Mouse (Mus musculus): Measurements from ENCODE around the gene Ndufs3. TPM values are rescaled to one million over a fixed set of nuclear protein-coding genes. Genes with fewer than 3 reads are reported as not detected.
"Not testable (repeated sequence)": the region's sequence is repeated elsewhere in the genome, so short reads cannot be mapped to it uniquely, and the experiment has no call there.

Ndufs3 gene
- polyA plus RNA-seq, 1 experiment: 84.0 TPM

DNA sequence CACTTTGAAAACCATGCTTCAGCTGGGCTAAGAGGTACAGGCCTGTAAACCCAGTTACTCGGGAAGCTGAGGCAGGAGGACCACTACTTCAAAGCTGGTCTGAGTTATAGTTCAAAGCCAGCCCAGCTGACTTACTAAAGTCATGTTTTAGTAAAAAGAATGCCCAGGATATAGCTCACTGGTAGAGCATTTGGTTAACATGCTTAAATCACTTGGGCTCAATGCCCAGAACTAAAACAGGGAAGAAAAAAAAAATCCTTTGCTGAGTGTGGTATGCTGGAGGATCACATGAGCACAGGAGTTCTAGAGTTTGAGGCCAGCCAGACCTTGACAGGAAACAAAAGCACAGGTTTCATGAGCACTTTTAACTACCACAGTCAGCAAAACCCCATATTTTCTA lies 7.0 kb upstream of the Ndufs3 start:
- TF ChIP-seq POLR2A (IDR thresholded peaks at IDR 0.05; ENCODE audit: borderline replicate concordance, low read depth, low read length): no peak
- no peak for TF ChIP-seq CTCF (IDR thresholded peaks at IDR 0.05; ENCODE audit: low read depth, low read length)
- Histone ChIP-seq H3K4me1 (ENCODE audit: control insufficient read depth, insufficient read depth, low read length) (peaks cover 20% of the 10 kb centered on the region), H3K27ac (ENCODE audit: insufficient read depth, low read depth, low read length) (no peak overlapping the region), H3K4me3 (ENCODE audit: insufficient read depth, low read length) (no peak overlapping the region)

DNA sequence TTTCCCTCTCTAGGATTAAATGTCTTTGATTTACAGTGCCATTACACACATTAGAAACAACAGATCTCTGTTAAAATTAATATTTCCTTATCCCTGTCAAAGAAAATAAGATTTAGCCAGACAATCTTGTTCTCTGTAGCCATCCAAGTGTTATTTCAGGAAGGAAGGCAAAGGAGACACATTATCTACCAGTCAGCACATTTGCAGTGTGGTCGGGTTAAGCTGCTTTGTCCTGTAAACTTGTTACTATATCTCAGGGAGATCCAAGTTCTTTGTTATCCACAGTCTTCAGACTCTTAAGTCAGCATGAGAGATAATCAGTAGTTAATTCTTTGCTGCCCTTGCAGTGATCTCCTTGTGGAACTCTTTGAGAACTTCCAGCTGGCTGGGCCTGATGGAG lies 6.2 kb upstream of the Ndufs3 start:
- peaks cover 14% of the 10 kb centered on the region for H3K4me1 ChIP-seq (ENCODE audit: control insufficient read depth, insufficient read depth, low read length)
- TF ChIP-seq CTCF (IDR thresholded peaks at IDR 0.05; ENCODE audit: low read depth, low read length) (no peak), POLR2A (IDR thresholded peaks at IDR 0.05; ENCODE audit: borderline replicate concordance, low read depth, low read length) (no peak)
- H3K4me3 ChIP-seq (ENCODE audit: insufficient read depth, low read length): no peak overlapping the region
- H3K27ac ChIP-seq (ENCODE audit: insufficient read depth, low read depth, low read length): no peak overlapping the region

DNA sequence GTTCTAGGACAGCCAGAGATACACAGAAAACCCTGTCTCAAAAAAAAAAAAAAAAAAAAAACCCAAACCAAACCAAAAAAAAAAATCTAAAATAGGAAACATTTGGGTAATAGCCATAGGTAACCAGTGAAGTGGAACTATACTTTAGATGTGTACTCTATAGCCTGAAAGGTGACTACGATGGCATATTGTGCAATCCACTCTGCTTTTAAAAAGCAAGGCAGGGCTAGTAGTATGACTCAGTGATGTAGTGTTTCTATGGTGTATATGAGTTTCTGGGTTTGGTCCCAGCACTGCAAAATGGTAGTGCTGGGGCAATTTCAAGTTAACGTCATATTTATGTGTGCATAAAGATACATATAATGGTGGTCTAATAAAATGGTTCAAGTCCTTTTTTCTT lies 2.1 kb upstream of the Ndufs3 start:
- Histone ChIP-seq H3K27ac (ENCODE audit: insufficient read depth, low read depth, low read length) (no peak overlapping the region), H3K4me3 (ENCODE audit: insufficient read depth, low read length) (no peak overlapping the region), H3K4me1 (ENCODE audit: control insufficient read depth, insufficient read depth, low read length) (peaks cover 19% of the 10 kb centered on the region)
- TF ChIP-seq POLR2A (IDR thresholded peaks at IDR 0.05; ENCODE audit: borderline replicate concordance, low read depth, low read length): no peak
- no peak for TF ChIP-seq CTCF (IDR thresholded peaks at IDR 0.05; ENCODE audit: low read depth, low read length)

DNA sequence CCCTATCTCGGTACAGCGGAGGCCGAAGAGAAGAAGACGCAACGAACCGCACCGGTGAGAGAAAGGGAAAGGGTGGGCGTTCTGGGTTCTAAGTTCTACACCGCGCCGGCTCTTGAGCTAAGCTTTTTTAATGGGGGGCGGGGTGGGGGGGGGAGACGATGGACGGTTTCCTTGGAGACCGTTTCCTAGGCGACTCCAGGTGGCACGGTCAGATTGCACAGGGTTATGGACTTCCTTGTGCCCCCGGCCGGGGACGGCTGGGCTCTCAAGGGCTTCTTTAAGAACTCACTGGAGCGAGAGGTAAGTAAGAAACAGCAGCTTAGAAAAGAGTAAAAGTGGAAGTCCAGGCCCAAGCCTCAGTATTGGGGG lies 213 bp upstream of the Ndufs3 start:
- H3K4me1 ChIP-seq (ENCODE audit: control insufficient read depth, insufficient read depth, low read length): peaks cover 12% of the 10 kb centered on the region; the same call in 1 of the 2 replicates
- H3K27ac ChIP-seq (ENCODE audit: insufficient read depth, low read depth, low read length): peak overlapping the region; percentile 49
- TF ChIP-seq POLR2A (IDR thresholded peaks at IDR 0.05; ENCODE audit: borderline replicate concordance, low read depth, low read length) (no peak), CTCF (IDR thresholded peaks at IDR 0.05; ENCODE audit: low read depth, low read length) (no peak)
- peak overlapping the region; percentile 81 for H3K4me3 ChIP-seq (ENCODE audit: insufficient read depth, low read length)

DNA sequence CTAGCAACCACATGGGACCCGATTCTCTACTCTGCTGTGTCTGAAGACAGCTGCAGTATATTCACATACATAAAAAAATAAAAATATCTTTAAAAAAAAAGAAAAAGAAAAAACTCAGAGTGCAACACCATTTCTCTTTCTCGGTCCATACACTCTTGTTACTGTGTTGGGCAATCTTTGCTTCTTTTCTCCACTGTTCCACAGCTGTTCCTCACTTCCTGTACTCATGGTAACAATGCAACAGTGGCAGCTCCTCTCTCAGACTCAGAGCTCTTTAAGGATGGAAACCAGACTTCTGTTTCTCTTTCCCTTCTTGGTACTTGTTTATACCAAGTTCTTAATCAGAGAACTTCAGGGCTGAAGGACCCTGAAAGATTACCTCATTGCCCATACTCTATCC lies 1.2 kb downstream of the Ndufs3 start:
- no peak for TF ChIP-seq CTCF (IDR thresholded peaks at IDR 0.05; ENCODE audit: low read depth, low read length)
- peaks cover 12% of the 10 kb centered on the region; the same call in 1 of the 2 replicates for H3K4me1 ChIP-seq (ENCODE audit: control insufficient read depth, insufficient read depth, low read length)
- peak overlapping the region; percentile 81 for H3K4me3 ChIP-seq (ENCODE audit: insufficient read depth, low read length)
- peak overlapping the region; percentile 78; the same call in 1 of the 2 replicates for H3K27ac ChIP-seq (ENCODE audit: insufficient read depth, low read depth, low read length)

DNA sequence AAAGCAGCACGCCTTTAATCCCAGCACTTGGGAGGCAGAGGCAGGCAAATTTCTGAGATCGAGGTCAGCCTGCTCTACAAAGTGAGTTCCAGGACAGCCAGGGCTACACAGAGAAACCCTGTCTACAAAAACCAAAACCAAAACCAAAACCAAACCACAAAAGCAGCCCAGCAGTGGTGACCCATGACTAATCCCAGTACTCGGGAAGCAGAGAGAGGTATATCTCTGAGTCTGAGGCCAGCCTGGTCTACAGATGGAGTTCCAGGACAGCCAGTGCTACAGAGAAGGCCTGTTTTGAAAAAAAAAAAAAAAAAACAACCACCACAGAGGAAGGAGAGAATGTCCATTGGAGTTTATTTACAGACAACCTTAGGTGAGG lies 10.3 kb downstream of the Ndufs3 start:
- not testable (repeated sequence) for H3K4me1 ChIP-seq (ENCODE audit: control insufficient read depth, insufficient read depth, low read length); H3K4me3 ChIP-seq (ENCODE audit: insufficient read depth, low read length); H3K27ac ChIP-seq (ENCODE audit: insufficient read depth, low read depth, low read length)

DNA sequence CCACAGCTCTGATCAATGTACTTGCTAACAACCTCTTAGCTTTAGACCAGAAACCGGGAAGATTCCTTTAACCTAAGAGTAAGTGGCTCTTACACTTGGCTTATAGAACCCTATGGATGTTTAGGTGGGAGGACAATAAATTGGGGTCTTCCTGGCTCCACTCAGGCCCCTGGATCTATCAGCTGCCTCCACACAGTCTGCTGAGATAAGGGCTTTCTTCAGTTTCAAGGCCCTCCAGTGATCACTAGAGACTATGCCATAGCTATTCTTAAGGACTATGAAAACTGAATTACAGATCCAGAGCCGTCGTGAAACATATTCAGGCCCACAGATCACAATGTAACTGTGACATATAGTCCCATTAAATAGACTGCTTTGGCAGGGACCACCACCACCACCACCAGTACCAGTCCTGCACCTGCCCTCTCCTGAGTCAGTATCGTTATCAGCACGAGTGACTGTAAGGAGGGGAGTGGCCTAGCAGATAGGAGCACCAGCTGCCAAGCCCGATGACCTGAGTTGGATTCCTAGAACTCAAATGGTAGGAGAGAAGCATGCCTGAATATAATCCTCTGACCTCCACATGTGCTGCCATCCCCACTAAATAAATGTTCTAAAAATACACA lies 10.8 kb downstream of the Ndufs3 start:
- Histone ChIP-seq H3K4me1 (ENCODE audit: control insufficient read depth, insufficient read depth, low read length) (no peaks in the 10 kb centered on the region), H3K4me3 (ENCODE audit: insufficient read depth, low read length) (no peak overlapping the region), H3K27ac (ENCODE audit: insufficient read depth, low read depth, low read length) (no peak overlapping the region)
- TF ChIP-seq POLR2A (IDR thresholded peaks at IDR 0.05; ENCODE audit: borderline replicate concordance, low read depth, low read length) (no peak), CTCF (IDR thresholded peaks at IDR 0.05; ENCODE audit: low read depth, low read length) (no peak)

DNA sequence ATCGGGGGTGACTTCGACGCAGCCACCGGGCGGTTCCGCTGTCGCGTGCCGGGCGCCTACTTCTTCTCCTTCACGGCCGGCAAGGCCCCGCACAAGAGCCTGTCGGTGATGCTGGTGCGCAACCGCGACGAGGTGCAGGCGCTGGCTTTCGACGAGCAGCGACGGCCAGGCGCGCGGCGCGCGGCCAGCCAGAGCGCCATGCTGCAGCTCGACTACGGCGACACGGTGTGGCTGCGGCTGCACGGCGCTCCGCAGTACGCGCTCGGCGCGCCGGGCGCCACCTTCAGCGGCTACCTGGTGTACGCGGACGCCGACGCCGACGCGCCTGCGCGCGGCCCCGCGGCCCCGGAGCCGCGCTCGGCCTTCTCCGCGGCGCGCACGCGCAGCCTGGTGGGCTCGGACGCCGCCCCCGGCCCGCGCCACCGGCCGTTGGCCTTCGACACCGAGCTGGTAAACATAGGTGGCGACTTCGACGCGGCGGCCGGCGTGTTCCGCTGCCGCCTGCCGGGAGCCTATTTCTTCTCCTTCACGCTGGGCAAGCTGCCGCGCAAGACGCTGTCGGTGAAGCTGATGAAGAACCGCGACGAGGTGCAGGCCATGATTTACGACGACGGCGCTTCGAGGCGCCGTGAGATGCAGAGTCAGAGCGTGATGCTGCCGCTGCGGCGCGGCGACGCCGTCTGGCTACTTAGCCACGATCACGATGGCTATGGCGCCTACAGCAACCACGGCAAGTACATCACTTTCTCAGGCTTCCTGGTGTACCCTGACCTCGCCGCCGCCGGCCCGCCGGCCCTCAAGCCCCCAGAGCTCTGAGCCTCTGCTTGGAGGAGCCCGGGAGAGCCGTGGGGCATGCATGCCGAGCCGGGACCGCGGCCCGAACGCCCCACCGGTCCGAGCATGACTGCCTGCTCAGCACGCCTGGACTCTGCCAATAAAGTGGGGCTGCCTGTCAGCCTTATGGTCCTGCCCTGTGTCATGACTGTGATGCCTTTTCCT lies 14.8 kb downstream of the Ndufs3 start:
- no peak for TF ChIP-seq CTCF (IDR thresholded peaks at IDR 0.05; ENCODE audit: low read depth, low read length)
- no peak for TF ChIP-seq POLR2A (IDR thresholded peaks at IDR 0.05; ENCODE audit: borderline replicate concordance, low read depth, low read length)
- H3K4me3 ChIP-seq (ENCODE audit: insufficient read depth, low read length): peak overlapping the region; percentile 56
- no peaks in the 10 kb centered on the region for H3K4me1 ChIP-seq (ENCODE audit: control insufficient read depth, insufficient read depth, low read length)
- no peak overlapping the region for H3K27ac ChIP-seq (ENCODE audit: insufficient read depth, low read depth, low read length)

DNA sequence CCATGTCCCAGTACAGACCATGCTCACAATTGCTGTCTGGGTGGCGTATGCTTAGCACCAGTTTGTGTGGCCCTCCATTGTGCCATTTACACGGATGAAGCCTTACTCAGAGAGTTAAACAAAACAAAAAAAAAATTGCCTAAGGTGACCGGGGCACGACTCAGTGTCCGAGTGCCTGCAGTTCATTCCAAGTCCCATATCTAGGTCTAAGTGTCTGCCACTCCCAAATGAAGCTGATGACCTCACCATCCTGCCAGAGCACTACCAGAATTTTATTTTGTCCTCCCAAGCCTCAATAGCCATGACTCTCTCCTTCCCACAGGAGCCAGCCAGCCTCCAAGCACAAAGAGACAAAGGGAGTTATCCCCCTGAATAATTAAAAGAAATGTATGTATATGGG lies 17.0 kb downstream of the Ndufs3 start:
- TF ChIP-seq POLR2A (IDR thresholded peaks at IDR 0.05; ENCODE audit: borderline replicate concordance, low read depth, low read length): no peak
- TF ChIP-seq CTCF (IDR thresholded peaks at IDR 0.05; ENCODE audit: low read depth, low read length): no peak
- no peak overlapping the region for H3K4me3 ChIP-seq (ENCODE audit: insufficient read depth, low read length)
- no peaks in the 10 kb centered on the region for H3K4me1 ChIP-seq (ENCODE audit: control insufficient read depth, insufficient read depth, low read length)
- H3K27ac ChIP-seq (ENCODE audit: insufficient read depth, low read depth, low read length): no peak overlapping the region

DNA sequence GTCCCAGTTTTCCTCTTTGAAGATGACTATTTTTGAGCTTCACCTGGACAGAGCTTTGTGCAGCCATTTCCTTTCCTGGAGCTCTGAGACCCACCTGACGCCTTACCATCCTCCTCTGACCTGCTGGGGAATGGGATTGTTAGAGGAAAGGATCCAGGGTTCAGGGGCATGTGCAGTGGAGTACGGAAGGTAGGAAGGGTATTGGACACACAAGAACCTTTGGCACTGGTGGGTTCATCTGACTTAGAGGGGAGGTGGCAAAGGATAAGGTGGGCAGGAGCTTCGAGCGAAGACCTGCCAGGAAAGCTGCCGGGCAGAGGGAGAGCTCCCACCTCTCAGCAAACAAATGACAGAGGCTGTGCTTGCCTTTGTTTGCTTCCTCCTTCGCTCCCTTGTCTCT lies 18.2 kb downstream of the Ndufs3 start:
- H3K4me1 ChIP-seq (ENCODE audit: control insufficient read depth, insufficient read depth, low read length): no peaks in the 10 kb centered on the region
- no peak overlapping the region for H3K27ac ChIP-seq (ENCODE audit: insufficient read depth, low read depth, low read length)
- no peak overlapping the region for H3K4me3 ChIP-seq (ENCODE audit: insufficient read depth, low read length)
- TF ChIP-seq POLR2A (IDR thresholded peaks at IDR 0.05; ENCODE audit: borderline replicate concordance, low read depth, low read length) (no peak), CTCF (IDR thresholded peaks at IDR 0.05; ENCODE audit: low read depth, low read length) (no peak)
